Mouse (Mus musculus) liver, embryonic 11.5 days (tissue): ENCODE measurements around the gene Fos. TPM values are rescaled to one million over a fixed set of nuclear protein-coding genes. Genes with fewer than 3 reads are reported as not detected.

Experiments
- ATAC-seq: fragments of 200-750 bp; cut with Nextera tagmentation; replicated peaks from 2 replicates; pipeline ENCODE4 v1.8.0; 2017; ENCODE audit warnings: moderate number of reproducible peaks, mild to moderate bottlenecking, moderate TSS enrichment, moderate library complexity; ENCODE audit not compliant: low FRiP score
- DNase-seq: peaks from one replicate; pipeline ENCODE4 v3.0.0-alpha.2; 2017; ENCODE audit warnings: low spot score
- H3K27ac ChIP-seq: fragments of 300-500 bp; sonication (generic); 2 replicates; pipeline ENCODE4 v1.5.1; 2014; ENCODE audit warnings: mild to moderate bottlenecking, low read depth, low read length, control low read depth
- H3K27me3 ChIP-seq: fragments of 300-500 bp; sonication (generic); replicated peaks from 2 replicates; pipeline ENCODE4 v1.6.1; 2014; ENCODE audit warnings: low read length, mixed read lengths; ENCODE audit not compliant: control insufficient read depth, insufficient read depth
- H3K36me3 ChIP-seq: fragments of 300-500 bp; sonication (generic); 2 replicates; pipeline ENCODE4 v1.6.1; 2014; ENCODE audit warnings: mild to moderate bottlenecking, low read length, moderate library complexity, mixed read lengths; ENCODE audit not compliant: control insufficient read depth, insufficient read depth
- H3K4me1 ChIP-seq: fragments of 300-500 bp; sonication (generic); replicated peaks from 2 replicates; pipeline ENCODE4 v1.6.1; 2014; ENCODE audit warnings: low read length, mixed read lengths; ENCODE audit not compliant: control insufficient read depth, insufficient read depth
- H3K4me2 ChIP-seq: fragments of 300-500 bp; sonication (generic); 2 replicates; pipeline ENCODE4 v1.6.1; 2014; ENCODE audit warnings: mild to moderate bottlenecking, control low read depth, moderate library complexity
- H3K4me3 ChIP-seq: fragments of 300-500 bp; sonication (generic); 2 replicates; pipeline ENCODE4 v1.5.1; 2014; ENCODE audit warnings: low read depth, low read length, control low read depth
- H3K9ac ChIP-seq: fragments of 300-500 bp; sonication (generic); 2 replicates; pipeline ENCODE4 v1.6.1; 2014; ENCODE audit warnings: low read depth, low read length, control low read depth
- H3K9me3 ChIP-seq: fragments of 300-500 bp; sonication (generic); 2 replicates; pipeline ENCODE4 v1.6.1; 2016; ENCODE audit warnings: low read length, inconsistent platforms, mixed read lengths; ENCODE audit not compliant: control insufficient read depth
- WGBS: fragments of 180-500 bp; shearing (Covaris S2); extraction: QIAGEN DNeasy Blood & Tissue Kit; methylation state at CpG from one replicate; pipeline ENCODE4 v1.1.7; 2014; 5-methylcytosine and 5-hydroxymethylcytosine counted together
- polyA plus RNA-seq: library from polyadenylated mRNA; unstranded; fragments of >200 nt; fragmentation: Nextera tagmentation; extraction: Ambion mirVana; gene quantifications from 2 replicates; pipeline ENCODE4 v1.2.1, GENCODE M21; 2014

Gene Fos
- polyA plus RNA-seq, 1 experiment from 2014 or later: 1.6 TPM

DNA sequence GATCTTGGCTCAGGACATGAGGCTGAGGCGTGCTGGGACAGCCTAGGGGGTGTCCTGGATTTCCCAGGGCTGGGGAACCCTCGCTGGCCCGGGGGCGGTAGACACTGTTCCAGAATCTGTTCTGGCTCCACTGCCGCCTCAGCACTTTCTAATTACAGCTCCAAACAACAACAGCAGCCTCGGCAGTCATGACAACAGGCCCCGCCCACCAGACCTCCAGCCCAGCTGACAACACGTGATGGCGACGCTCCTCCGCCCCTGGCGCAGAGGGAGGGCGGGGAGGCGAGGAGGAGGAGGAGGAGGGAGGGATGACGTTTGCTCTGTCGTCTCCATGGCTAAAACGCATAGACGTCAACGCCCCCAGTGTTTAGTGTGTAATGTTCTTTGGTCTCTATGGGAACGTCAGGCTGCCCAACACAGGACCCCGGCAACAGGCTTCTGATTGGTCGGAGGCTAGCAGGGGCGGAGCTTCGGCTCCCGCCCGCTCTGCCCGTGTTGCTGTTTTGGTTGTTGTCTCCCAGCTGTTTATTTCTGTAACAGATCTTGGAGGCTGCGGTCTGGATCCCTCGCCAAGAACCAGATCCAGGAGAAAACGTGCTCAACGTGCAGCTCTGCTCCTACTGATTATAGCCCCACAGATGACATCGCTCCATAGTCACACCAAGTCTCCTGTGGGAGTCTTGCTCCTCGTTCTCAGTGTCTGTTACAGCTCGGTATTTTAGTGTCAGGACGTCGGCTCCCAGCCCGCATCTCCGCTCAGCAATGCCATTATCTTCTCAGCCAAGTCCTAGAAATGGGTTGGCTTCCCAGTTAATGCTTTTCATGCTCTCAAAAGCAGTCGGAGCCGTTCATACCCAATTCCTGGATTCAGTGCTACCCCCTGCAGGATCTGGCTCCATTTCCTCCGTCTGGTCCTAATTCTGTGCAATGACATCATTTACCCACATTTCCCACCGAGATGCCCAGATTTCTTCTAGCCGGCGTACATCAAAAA is 18.3 kb upstream of the Fos start:
- Histone ChIP-seq H3K27ac (peak overlapping the region; percentile 57; the same call in 1 of the 2 replicates), H3K4me3 (peak overlapping the region; percentile 55), H3K36me3 (no peaks in the 10 kb centered on the region), H3K9me3 (no peaks in the 10 kb centered on the region), H3K9ac (peak overlapping the region; percentile 65), H3K4me2 (peak overlapping the region; percentile 96), H3K27me3 (no peaks in the 10 kb centered on the region), H3K4me1 (peaks cover 16% of the 10 kb centered on the region)
- peak; percentile 97 for DNase-seq
- WGBS: 3% methylated on average over 44 of the region's 44 CpGs
- ATAC-seq: peak; percentile 98

DNA sequence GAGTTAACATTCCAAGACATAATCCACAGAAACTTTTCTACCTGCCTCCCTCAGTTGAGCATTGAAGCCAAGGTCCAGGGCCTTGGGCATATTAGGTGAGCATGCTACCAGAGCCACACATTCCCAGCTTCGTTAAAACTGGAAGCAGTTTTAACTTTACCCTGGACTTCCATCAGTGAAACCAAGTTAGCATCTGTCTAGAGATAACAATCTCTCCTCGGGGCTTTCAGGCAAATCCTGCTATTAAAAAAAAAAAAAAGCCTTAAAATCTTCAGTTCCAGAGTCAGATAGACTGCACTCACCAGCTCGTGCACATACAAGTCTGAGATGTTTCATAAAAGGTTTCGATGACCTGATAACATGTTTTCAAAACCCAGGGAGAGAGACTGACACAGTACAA is 17.4 kb upstream of the Fos start:
- H3K9me3 ChIP-seq: no peaks in the 10 kb centered on the region
- no peak overlapping the region for H3K9ac ChIP-seq
- no peak overlapping the region for H3K27ac ChIP-seq
- ATAC-seq: no peak
- no peaks in the 10 kb centered on the region for H3K27me3 ChIP-seq
- no peak for DNase-seq
- peaks cover 16% of the 10 kb centered on the region for H3K4me1 ChIP-seq
- peak overlapping the region; percentile 96 for H3K4me2 ChIP-seq
- WGBS: 59% methylated on average over 4 of the region's 4 CpGs
- H3K36me3 ChIP-seq: no peaks in the 10 kb centered on the region
- H3K4me3 ChIP-seq: no peak overlapping the region

DNA sequence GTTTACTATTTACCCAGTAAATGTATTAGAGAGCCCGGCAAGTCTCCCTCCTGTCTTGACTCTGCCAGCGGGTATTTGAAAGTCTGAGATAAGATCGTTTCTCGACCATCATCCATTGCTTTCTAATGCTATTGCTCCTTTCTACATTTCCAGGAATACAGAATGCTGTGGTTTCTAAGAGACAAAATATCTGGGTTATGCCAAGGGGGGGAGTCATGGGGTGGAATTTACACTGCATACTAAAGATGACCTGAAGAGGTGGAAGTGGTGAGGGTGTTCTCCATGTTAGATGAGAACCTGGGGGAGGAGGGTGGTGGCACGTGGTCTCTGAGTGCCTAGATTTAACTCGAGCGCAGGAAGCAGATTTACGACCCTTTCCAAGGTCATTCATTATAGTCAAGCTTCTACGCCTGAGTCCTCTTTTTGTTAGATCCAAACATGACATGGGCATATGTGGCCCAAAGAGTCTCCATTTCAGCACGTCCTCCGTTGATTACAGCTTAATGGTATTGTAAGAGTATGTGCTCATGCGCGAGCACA is 16.7 kb upstream of the Fos start:
- DNase-seq (no peak), ATAC-seq (no peak)
- H3K4me3 ChIP-seq: no peak overlapping the region
- no peaks in the 10 kb centered on the region for H3K36me3 ChIP-seq
- peaks cover 12% of the 10 kb centered on the region for H3K4me1 ChIP-seq
- H3K4me2 ChIP-seq: no peak overlapping the region
- no peaks in the 10 kb centered on the region for H3K27me3 ChIP-seq
- 51% methylated on average over 13 of the region's 13 CpGs for WGBS
- no peak overlapping the region for H3K27ac ChIP-seq
- no peak overlapping the region for H3K9ac ChIP-seq
- no peaks in the 10 kb centered on the region for H3K9me3 ChIP-seq

DNA sequence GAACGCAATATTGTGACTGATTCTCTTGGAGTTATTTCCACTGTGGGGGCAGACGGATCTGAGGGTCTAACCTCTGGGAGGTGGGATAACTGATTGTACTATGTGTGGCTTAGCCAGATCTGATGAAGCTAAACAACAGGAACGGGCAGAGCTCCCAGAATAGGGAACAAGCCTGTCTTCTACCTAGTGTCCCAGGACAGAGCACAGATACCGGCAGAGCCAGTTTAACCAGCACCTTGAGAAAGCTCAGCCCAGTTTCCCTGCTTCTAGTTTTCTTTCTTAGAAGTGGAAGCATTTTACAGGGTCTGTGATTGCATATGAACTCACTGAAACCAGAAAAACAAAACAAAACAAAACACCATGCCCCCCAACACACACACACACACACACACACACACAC is 13.9 kb upstream of the Fos start:
- peaks cover 6% of the 10 kb centered on the region; the same call in 1 of the 2 replicates for H3K4me1 ChIP-seq
- no peaks in the 10 kb centered on the region for H3K27me3 ChIP-seq

DNA sequence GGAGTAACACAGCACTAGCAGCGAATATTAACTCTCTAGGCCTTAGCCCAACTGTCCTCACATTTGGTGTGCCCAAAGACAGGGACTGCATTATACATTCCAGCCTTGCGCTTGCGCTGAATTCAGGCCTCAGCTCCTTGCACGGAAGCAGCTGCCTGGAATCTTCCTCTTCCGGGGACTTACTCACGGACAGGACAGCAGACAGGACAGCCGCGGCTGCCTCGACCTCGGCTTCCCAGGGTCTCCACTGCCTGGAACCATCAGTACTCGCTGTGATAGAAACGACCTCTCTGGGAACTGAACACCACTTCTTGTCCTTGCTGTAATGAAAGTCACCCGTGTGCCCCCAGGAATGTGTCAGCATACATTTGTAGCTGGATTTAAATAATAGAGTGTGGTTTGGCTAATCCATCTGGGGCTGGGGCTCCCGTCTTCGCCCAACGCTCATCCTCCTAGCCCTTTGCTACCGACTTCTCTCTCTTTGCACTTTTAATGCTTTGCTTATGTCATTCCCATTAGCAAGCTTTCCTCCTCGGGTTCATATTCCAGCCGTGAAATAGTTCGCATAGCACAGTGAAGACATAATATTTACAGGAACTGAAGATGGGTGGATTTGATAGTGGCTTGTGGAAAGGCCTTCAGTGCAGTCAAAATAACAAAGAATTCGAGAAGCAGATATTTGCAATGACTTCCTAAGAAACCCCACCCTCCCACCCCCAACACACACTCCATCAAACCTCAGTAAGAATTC is 11.6 kb upstream of the Fos start:
- WGBS: 51% methylated on average over 21 of the region's 21 CpGs
- Histone ChIP-seq H3K36me3 (no peaks in the 10 kb centered on the region), H3K27me3 (no peaks in the 10 kb centered on the region; the same call in 1 of the 2 replicates), H3K4me2 (no peak overlapping the region), H3K9ac (no peak overlapping the region), H3K27ac (no peak overlapping the region), H3K4me1 (no peaks in the 10 kb centered on the region), H3K9me3 (no peaks in the 10 kb centered on the region), H3K4me3 (no peak overlapping the region)
- ATAC-seq (no peak), DNase-seq (no peak)

More for the DNA sequence above, 13.9 kb upstream of the Fos start:
- ATAC-seq (no peak), DNase-seq (no peak)
- no peak overlapping the region for H3K4me3 ChIP-seq
- no peak overlapping the region for H3K27ac ChIP-seq
- no peaks in the 10 kb centered on the region for H3K36me3 ChIP-seq
- H3K9me3 ChIP-seq: no peaks in the 10 kb centered on the region
- WGBS: 68% methylated on average over 4 of the region's 4 CpGs
- no peak overlapping the region for H3K9ac ChIP-seq
- no peak overlapping the region for H3K4me2 ChIP-seq

DNA sequence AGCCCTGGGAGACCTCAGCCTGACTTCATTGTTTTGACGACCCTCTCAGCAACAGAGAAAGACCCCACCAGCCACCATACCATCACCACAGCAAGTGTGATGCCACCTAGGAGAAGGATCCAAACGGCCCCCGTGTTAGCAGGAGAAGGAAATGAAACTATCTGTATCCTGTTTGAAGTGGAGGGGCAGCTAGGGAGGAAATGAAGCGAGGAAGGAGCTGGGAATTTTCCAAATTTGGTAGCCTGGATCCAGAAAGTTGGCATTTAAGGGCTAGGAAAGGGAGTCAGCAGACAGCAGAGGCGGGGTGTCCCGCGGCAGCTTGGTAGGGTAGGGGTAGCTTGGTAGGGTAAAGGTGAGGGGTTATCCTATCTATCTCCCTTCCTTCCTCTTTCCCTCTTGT is 10.9 kb upstream of the Fos start:
- Histone ChIP-seq H3K36me3 (no peaks in the 10 kb centered on the region), H3K4me2 (no peak overlapping the region), H3K27ac (no peak overlapping the region), H3K4me1 (no peaks in the 10 kb centered on the region), H3K4me3 (no peak overlapping the region), H3K27me3 (peaks cover 5% of the 10 kb centered on the region), H3K9me3 (no peaks in the 10 kb centered on the region), H3K9ac (no peak overlapping the region)
- DNase-seq: no peak
- 38% methylated on average over 7 of the region's 7 CpGs for WGBS
- no peak for ATAC-seq

DNA sequence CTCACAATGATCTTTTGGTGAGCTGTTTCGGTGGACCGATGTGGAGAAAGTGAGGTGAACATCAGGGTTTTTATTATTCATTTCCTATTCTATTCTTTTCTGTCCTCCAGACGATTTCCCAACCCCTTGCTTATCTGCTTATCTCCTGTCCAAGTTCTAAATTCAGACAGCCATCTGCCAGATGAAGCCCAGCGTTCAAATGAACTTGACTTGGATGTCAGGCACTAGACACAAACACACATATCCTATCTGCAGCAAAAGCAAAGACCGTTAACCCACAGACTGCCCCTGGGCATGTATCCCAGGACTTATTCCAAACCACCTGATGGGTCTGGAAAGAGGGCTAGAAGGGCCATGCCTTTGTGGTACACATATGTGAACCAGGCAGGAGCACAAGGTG is 9.3 kb upstream of the Fos start:
- H3K4me3 ChIP-seq: no peak overlapping the region
- DNase-seq (no peak), ATAC-seq (no peak)
- WGBS: 62% methylated on average over 5 of the region's 5 CpGs
- H3K4me1 ChIP-seq: no peaks in the 10 kb centered on the region
- no peak overlapping the region for H3K4me2 ChIP-seq
- H3K27ac ChIP-seq: no peak overlapping the region
- no peak overlapping the region for H3K9ac ChIP-seq
- no peaks in the 10 kb centered on the region for H3K9me3 ChIP-seq
- H3K27me3 ChIP-seq: peaks cover 10% of the 10 kb centered on the region
- no peaks in the 10 kb centered on the region for H3K36me3 ChIP-seq

DNA sequence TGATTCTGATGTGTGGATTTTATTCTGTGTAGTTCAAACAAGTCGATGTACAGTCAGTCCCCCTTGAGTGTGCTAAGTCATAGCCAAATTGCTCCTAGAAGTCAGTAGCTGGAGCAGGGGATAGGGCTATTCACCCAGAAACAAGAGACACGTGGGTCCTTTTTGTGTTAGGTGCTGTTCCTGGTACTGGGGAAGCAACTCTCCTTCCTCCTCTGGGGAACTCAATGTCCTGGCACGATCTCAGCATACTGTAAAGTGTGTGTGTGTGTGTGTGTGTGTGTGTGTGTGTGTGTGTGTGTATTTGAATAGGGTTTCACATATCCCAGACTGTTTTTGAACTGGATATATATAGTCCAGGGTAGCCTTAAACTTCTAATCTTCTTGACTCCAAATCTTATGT is 8.8 kb upstream of the Fos start:
- 55% methylated on average over 3 of the region's 3 CpGs for WGBS
- no peak overlapping the region for H3K9ac ChIP-seq

More for the DNA sequence above, 8.8 kb upstream of the Fos start:
- H3K4me1 ChIP-seq: no peaks in the 10 kb centered on the region
- no peak overlapping the region for H3K27ac ChIP-seq
- DNase-seq (no peak), ATAC-seq (no peak)
- H3K4me3 ChIP-seq: no peak overlapping the region
- peaks cover 10% of the 10 kb centered on the region for H3K27me3 ChIP-seq
- H3K4me2 ChIP-seq: no peak overlapping the region
- no peaks in the 10 kb centered on the region for H3K36me3 ChIP-seq
- H3K9me3 ChIP-seq: no peaks in the 10 kb centered on the region
